22 mouse cellular contexts compared by ENCODE assay signal in genomic region chr5:9525507-9525906, GRCm38 (mm10).
"Had no signal": no experiment of that assay in that cellular context is flagged by ENCODE, and none has a peak within 500 bp of the region (broad histone marks: within the 10 kb centered on the region; RNA-seq: fewer than 3 reads in every experiment).

No protein-coding gene starts in this region.

- H3K4me3 ChIP-seq: heart, embryonic 10.5 days; heart, embryonic 12.5 days; hindbrain, embryonic 10.5 days; hindbrain, embryonic 12.5 days; intestine, embryonic 15.5 days; layer of hippocampus, adult 2 months; limb, embryonic 13.5 days; limb, embryonic 15.5 days; liver, embryonic 12.5 days had no signal

- H3K27ac ChIP-seq: heart, embryonic 10.5 days; hindbrain, embryonic 10.5 days; hindbrain, embryonic 12.5 days; hindbrain, embryonic 14.5 days; intestine, embryonic 15.5 days; layer of hippocampus, adult 2 months; limb, embryonic 13.5 days; limb, embryonic 15.5 days; liver, embryonic 12.5 days; liver, embryonic 14.5 days had no signal

- DNase-seq: gastrocnemius, postnatal 14 days; heart, adult 18-20 months; heart, postnatal 10 days; heart, postnatal 4 days; kidney, adult 18-20 months; kidney, adult 8-10 months; kidney, postnatal 10 days; kidney, postnatal 25 days; kidney, postnatal 4 days; layer of hippocampus, postnatal 36 days; left cerebral cortex, postnatal 4 days had no signal
